Mouse (Mus musculus) stomach, postnatal 0 days (tissue): Measurements from ENCODE around the gene Ly6g. TPM values are rescaled to one million over a fixed set of nuclear protein-coding genes. Genes with fewer than 3 reads are reported as not detected.
A peak's percentile ranks its signal among the peaks of the same experiment; 100 is the strongest.
"Not testable (repeated sequence)": the region's sequence is repeated elsewhere in the genome, so short reads cannot be mapped to it uniquely, and the experiment has no call there.

Experiments
- ATAC-seq: fragments of 200-750 bp; cut with Nextera tagmentation; 2 replicates; pipeline ENCODE4 v1.8.0; 2017; ENCODE audit not compliant: low FRiP score, low TSS enrichment
- DNase-seq: peaks from one replicate; pipeline ENCODE4 v3.0.0-alpha.2; 2016; ENCODE audit warnings: low spot score
- H3K27ac ChIP-seq: fragments of 300-500 bp; sonication (generic); replicated peaks from 2 replicates; pipeline ENCODE4 v1.5.1; 2014; ENCODE audit warnings: mild to moderate bottlenecking, control low read depth
- H3K27me3 ChIP-seq: fragments of 300-500 bp; sonication (generic); 2 replicates; pipeline ENCODE4 v1.6.1; 2014; ENCODE audit warnings: low read length; ENCODE audit not compliant: control insufficient read depth, insufficient read depth
- H3K36me3 ChIP-seq: fragments of 300-500 bp; sonication (generic); 2 replicates; pipeline ENCODE4 v1.6.1; 2014; ENCODE audit warnings: low read length, mixed read lengths; ENCODE audit not compliant: control insufficient read depth, insufficient read depth
- H3K4me1 ChIP-seq: fragments of 300-500 bp; sonication (generic); replicated peaks from 2 replicates; pipeline ENCODE4 v1.6.1; 2014; ENCODE audit warnings: antibody characterized with exemption; ENCODE audit not compliant: control insufficient read depth, insufficient read depth
- H3K4me2 ChIP-seq: fragments of 300-500 bp; sonication (generic); replicated peaks from 2 replicates; pipeline ENCODE4 v1.6.1; 2014; ENCODE audit warnings: low read depth, mild to moderate bottlenecking, control low read depth, moderate library complexity
- H3K4me3 ChIP-seq: fragments of 300-500 bp; sonication (generic); 2 replicates; pipeline ENCODE4 v1.5.1; 2014; ENCODE audit warnings: low read depth, low read length, control low read depth
- H3K9ac ChIP-seq: fragments of 300-500 bp; sonication (generic); 2 replicates; pipeline ENCODE4 v1.6.1; 2014; ENCODE audit warnings: mild to moderate bottlenecking, low read length, control low read depth, mixed read lengths
- H3K9me3 ChIP-seq: fragments of 300-500 bp; sonication (generic); 2 replicates; pipeline ENCODE4 v1.6.1; 2016; ENCODE audit warnings: low read length; ENCODE audit not compliant: control insufficient read depth
- CTCF ChIP-seq: IDR thresholded peaks from 2 replicates; pipeline ENCODE4 v1.5.1; 2016; ENCODE audit warnings: antibody characterized with exemption, low read depth, mild to moderate bottlenecking, moderate library complexity
- EP300 ChIP-seq: optimal IDR thresholded peaks from 2 replicates; pipeline ENCODE3; 2016; ENCODE audit warnings: antibody characterized with exemption
- WGBS: fragments of 180-500 bp; shearing (Covaris S2); extraction: QIAGEN DNeasy Blood & Tissue Kit; methylation state at CpG from one replicate; pipeline ENCODE4 v1.1.7; 2014; 5-methylcytosine and 5-hydroxymethylcytosine counted together
- polyA plus RNA-seq: library from polyadenylated mRNA; unstranded; fragments of >200 nt; fragmentation: Nextera tagmentation; extraction: Ambion mirVana; gene quantifications from 2 replicates; pipeline ENCODE4 v1.2.1, GENCODE M21; 2015

Gene Ly6g
- polyA plus RNA-seq, 1 experiment from 2014 or later = not detected

- peak; percentile 75 for TF ChIP-seq CTCF
- no peak for TF ChIP-seq EP300
- no peaks in the 10 kb centered on the region for H3K9me3 ChIP-seq
- 4% methylated on average over 2 of the region's 2 CpGs for WGBS
- no peak overlapping the region for H3K9ac ChIP-seq
- no peak for ATAC-seq
- DNase-seq = peak; percentile 25
- H3K4me1 ChIP-seq = no peaks in the 10 kb centered on the region
- no peaks in the 10 kb centered on the region for H3K27me3 ChIP-seq
- H3K4me2 ChIP-seq = no peak overlapping the region
- H3K27ac ChIP-seq = no peak overlapping the region
- no peaks in the 10 kb centered on the region for H3K36me3 ChIP-seq
- H3K4me3 ChIP-seq = no peak overlapping the region
Observed at GRCm38 (mm10) chr15:75120066-75120465, 35.0 kb upstream of the Ly6g start.

GRCm38 (mm10) chr15:75132346-75132745 lies 22.7 kb upstream of the Ly6g start:
- H3K9me3 ChIP-seq, DNase-seq, ATAC-seq, H3K36me3 ChIP-seq, H3K4me1 ChIP-seq, H3K4me2 ChIP-seq, H3K4me3 ChIP-seq, H3K27me3 ChIP-seq, H3K27ac ChIP-seq, H3K9ac ChIP-seq: not testable (repeated sequence)
- 78% methylated on average over 2 of the region's 2 CpGs for WGBS

DNA sequence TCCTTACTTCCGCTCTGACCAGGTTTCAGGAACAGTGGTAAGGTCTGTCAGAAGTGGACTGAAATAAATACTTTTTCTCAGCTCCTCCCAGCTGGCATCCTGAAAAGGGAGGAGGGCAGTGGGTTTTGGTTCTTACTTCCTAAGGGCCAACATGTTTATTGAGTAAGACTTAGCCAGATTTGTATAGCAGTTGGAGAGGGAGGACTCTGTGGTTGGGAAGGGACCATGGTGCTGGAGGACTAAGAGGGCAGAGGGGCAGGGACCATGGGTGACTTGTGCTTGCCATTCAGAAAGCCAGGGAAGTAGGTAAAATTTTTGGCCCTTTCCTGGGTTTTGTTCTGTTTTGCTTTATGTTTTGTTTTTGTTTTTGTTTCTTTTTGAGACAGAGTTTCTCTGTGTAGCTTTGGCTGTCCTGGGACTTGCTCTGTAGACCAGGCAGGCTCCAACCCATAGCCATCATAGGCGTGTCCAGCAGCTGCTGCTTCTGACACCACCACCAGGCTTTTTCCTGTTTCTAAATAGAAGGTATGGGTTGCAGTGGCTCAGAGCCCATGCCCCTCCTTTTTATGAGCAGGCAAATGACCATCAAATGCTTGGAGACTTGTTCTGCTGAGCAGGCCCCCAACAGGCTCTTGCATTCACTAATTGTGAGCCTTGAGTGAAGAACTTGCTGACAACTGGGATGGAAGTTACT lies 19.8 kb upstream of the Ly6g start:
- H3K4me2 ChIP-seq, H3K36me3 ChIP-seq, ATAC-seq, H3K27me3 ChIP-seq, H3K27ac ChIP-seq, H3K4me3 ChIP-seq, H3K4me1 ChIP-seq, H3K9ac ChIP-seq, H3K9me3 ChIP-seq, DNase-seq: not testable (repeated sequence)
- 85% methylated on average over 1 of the region's 2 CpGs for WGBS

- H3K9ac ChIP-seq, H3K4me1 ChIP-seq, H3K27me3 ChIP-seq, DNase-seq, H3K36me3 ChIP-seq, H3K4me2 ChIP-seq, H3K9me3 ChIP-seq, H3K27ac ChIP-seq, H3K4me3 ChIP-seq, ATAC-seq: not testable (repeated sequence)
- WGBS = 58% methylated on average over 3 of the region's 3 CpGs
Observed at GRCm38 (mm10) chr15:75137739-75138138, 17.3 kb upstream of the Ly6g start.

GRCm38 (mm10) chr15:75141812-75142360 lies 13.2 kb upstream of the Ly6g start:
- H3K27ac ChIP-seq, H3K4me1 ChIP-seq, H3K4me2 ChIP-seq, H3K27me3 ChIP-seq, H3K9ac ChIP-seq, H3K4me3 ChIP-seq, H3K9me3 ChIP-seq, H3K36me3 ChIP-seq, ATAC-seq: not testable (repeated sequence)
- peak; percentile 66 for TF ChIP-seq CTCF
- 38% methylated on average over 6 of the region's 6 CpGs for WGBS
- peak; percentile 25 for DNase-seq

DNA sequence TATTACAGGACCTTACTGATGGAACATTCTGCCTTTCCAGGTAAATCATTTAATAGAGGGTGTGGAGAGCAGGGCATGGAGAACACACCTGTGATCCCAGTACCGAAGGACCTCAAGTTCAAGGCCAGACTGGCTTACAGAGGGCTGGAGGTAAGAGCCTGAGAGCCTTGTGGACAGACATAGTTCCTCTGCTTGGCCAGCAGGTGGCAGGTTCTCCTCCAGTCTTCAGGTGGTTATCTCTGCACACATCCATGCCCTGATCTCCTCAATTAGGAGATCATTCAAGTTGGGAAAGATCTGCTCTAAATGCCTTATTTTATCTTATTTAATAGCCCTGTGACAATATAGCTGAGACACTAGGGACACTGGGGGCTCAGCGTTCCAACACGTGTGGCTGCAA lies 11.3 kb upstream of the Ly6g start:
- Histone ChIP-seq H3K4me3 (no peak overlapping the region), H3K4me1 (no peaks in the 10 kb centered on the region), H3K36me3 (no peaks in the 10 kb centered on the region), H3K9me3 (no peaks in the 10 kb centered on the region), H3K27ac (no peak overlapping the region), H3K27me3 (no peaks in the 10 kb centered on the region), H3K4me2 (no peak overlapping the region), H3K9ac (no peak overlapping the region)
- TF ChIP-seq CTCF (peak; percentile 68), EP300 (no peak)
- DNase-seq = peak; percentile 17
- no peak for ATAC-seq
- WGBS = 51% methylated on average over 3 of the region's 3 CpGs
